Mouse (Mus musculus) E14TG2a.4 (cell line): Measurements from ENCODE around the gene Arhgap30.

Experiments
- CTCF ChIP-seq: conservative IDR thresholded peaks from 2 replicates; pipeline ENCODE4 v1.5.1; 2014; ENCODE audit warnings: low read length
- NANOG ChIP-seq: IDR thresholded peaks from 2 replicates; pipeline ENCODE4 v1.6.1; 2014; ENCODE audit warnings: borderline replicate concordance, low read length, mixed read lengths
- POU5F1 ChIP-seq: IDR thresholded peaks from 2 replicates; pipeline ENCODE4 v1.6.1; 2014; ENCODE audit warnings: low read length, borderline replicate concordance

GRCm38 (mm10) chr1:171445050-171445449 lies 56.3 kb downstream of the Arhgap30 start:
- TF ChIP-seq CTCF (no peak), POU5F1 (no peak), NANOG (no peak)
